ENCODE assay signal across 16 mouse cellular contexts in the genomic region with DNA sequence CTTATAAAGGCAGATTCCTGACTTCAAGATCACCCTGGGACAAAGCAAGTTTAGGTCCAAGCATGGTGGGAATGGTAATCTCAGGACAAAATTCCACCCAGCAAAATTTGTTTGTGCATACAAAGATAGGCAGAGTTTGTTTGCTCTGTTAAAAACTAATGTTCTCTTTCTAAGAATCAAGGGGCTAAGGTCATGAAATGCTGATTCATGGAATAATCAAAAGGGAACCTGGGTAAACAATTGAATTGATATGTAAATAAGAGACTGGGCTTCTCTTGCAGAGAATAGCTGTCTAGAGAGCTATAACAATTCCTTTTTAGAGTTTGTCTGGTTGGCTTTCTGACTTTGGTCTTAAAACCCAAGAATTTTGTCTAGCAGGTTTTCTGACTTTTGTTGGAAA.
"Had no signal": no experiment of that assay in that cellular context is flagged by ENCODE, and none has a peak within 500 bp of the region (broad histone marks: within the 10 kb centered on the region; RNA-seq: fewer than 3 reads in every experiment).

No protein-coding gene starts in this region.

- DNase-seq: retina, postnatal 1 day; right cerebral cortex, adult 18-20 months; right cerebral cortex, postnatal 14 days; right cerebral cortex, postnatal 25 days; right cerebral cortex, postnatal 4 days; spleen, adult 18-20 months; thymus, adult 18-20 months; thymus, adult 2 months; thymus, postnatal 14 days; thymus, postnatal 25 days; thymus, postnatal 36 days; thymus, postnatal 4 days had no signal

- H3K27ac ChIP-seq: neural tube, embryonic 13.5 days; neural tube, embryonic 15.5 days; stomach, embryonic 15.5 days; stomach, postnatal 0 days had no signal

- H3K4me1 ChIP-seq: neural tube, embryonic 13.5 days; neural tube, embryonic 15.5 days; stomach, embryonic 15.5 days had no signal

- H3K4me2 ChIP-seq: neural tube, embryonic 13.5 days; neural tube, embryonic 15.5 days; stomach, embryonic 15.5 days had no signal

- H3K27me3 ChIP-seq: neural tube, embryonic 13.5 days; neural tube, embryonic 15.5 days; stomach, embryonic 15.5 days had no signal

- H3K36me3 ChIP-seq: neural tube, embryonic 13.5 days; neural tube, embryonic 15.5 days; stomach, embryonic 15.5 days had no signal

- H3K4me3 ChIP-seq: neural tube, embryonic 13.5 days; neural tube, embryonic 15.5 days; stomach, embryonic 15.5 days had no signal

- H3K9me3 ChIP-seq: neural tube, embryonic 13.5 days; neural tube, embryonic 15.5 days; stomach, embryonic 15.5 days had no signal

- H3K9ac ChIP-seq: neural tube, embryonic 13.5 days; neural tube, embryonic 15.5 days; stomach, embryonic 15.5 days had no signal
